Mouse (Mus musculus) lung, embryonic 15.5 days (tissue): ENCODE measurements around the gene Sh2d6. TPM values are rescaled to one million over a fixed set of nuclear protein-coding genes. Genes with fewer than 3 reads are reported as not detected.
A peak's percentile ranks its signal among the peaks of the same experiment; 100 is the strongest.

Source experiments
- ATAC-seq: fragments of 200-750 bp; cut with Nextera tagmentation; 2 replicates; pipeline ENCODE4 v1.8.0; 2017; ENCODE audit warnings: moderate number of reproducible peaks, borderline replicate concordance; ENCODE audit not compliant: low FRiP score, low TSS enrichment; ENCODE audit errors: extremely low read depth
- H3K27ac ChIP-seq: fragments of 300-500 bp; sonication (generic); 2 replicates; pipeline ENCODE4 v1.5.1; 2015; ENCODE audit warnings: moderate library complexity, mild to moderate bottlenecking, inconsistent platforms
- H3K27me3 ChIP-seq: fragments of 300-500 bp; sonication (generic); 2 replicates; pipeline ENCODE4 v1.6.1; 2015; ENCODE audit warnings: inconsistent platforms
- H3K36me3 ChIP-seq: fragments of 300-500 bp; sonication (generic); 2 replicates; pipeline ENCODE4 v1.6.1; 2015; ENCODE audit warnings: inconsistent platforms
- H3K4me1 ChIP-seq: fragments of 300-500 bp; sonication (generic); 2 replicates; pipeline ENCODE4 v1.6.1; 2015; ENCODE audit warnings: inconsistent platforms
- H3K4me2 ChIP-seq: fragments of 300-500 bp; sonication (generic); 2 replicates; pipeline ENCODE4 v1.6.1; 2015; ENCODE audit warnings: inconsistent platforms, mild to moderate bottlenecking, moderate library complexity
- H3K4me3 ChIP-seq: fragments of 300-500 bp; sonication (generic); 2 replicates; pipeline ENCODE4 v1.5.1; 2015; ENCODE audit warnings: mild to moderate bottlenecking, inconsistent platforms
- H3K9ac ChIP-seq: fragments of 300-500 bp; sonication (generic); 2 replicates; pipeline ENCODE4 v1.6.1; 2015; ENCODE audit warnings: inconsistent platforms
- H3K9me3 ChIP-seq: fragments of 300-500 bp; sonication (generic); 2 replicates; pipeline ENCODE4 v1.6.1; 2016; ENCODE audit warnings: inconsistent platforms
- WGBS: fragments of 180-500 bp; shearing (Covaris S2); methylation state at CpG from one replicate; pipeline ENCODE4 v1.1.7; 2015; 5-methylcytosine and 5-hydroxymethylcytosine counted together
- polyA plus RNA-seq: library from polyadenylated mRNA; unstranded; fragments of >200 nt; fragmentation: Nextera tagmentation; extraction: Ambion mirVana; gene quantifications from 2 replicates; pipeline ENCODE4 v1.2.1, GENCODE M21; 2015

Gene Sh2d6
- not detected in 2 replicates for polyA plus RNA-seq

DNA sequence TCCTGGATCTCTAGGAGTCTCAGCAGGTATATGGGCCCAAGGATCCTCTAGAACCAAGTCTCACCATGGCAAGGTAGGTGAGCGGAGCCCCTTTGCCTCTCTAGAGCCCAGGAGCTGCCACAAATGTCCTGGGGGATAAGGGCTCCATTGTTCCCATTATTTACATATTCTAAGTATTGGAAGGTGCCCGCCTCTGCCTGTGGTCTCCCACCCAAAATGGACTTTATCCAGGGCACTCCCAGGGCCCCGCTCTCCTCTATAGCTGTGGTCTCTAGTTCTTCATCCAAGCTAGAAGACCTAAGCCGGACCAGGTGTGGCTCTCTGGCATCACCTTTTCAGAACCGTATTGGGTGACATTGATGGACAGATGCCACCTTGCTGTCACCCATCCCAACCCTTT lies at the start of gene Sh2d6:
Sh2d6 (minus strand) TSS at position 101 of the 400 bp plus-strand sequence.
- H3K4me1 ChIP-seq: peaks cover 12% of the 10 kb centered on the region
- H3K36me3 ChIP-seq: no peaks in the 10 kb centered on the region
- H3K27ac ChIP-seq: no peak within 1 kb of the TSS
- no peak within 1 kb of the TSS for H3K9ac ChIP-seq
- H3K4me2 ChIP-seq: no peak within 1 kb of the TSS
- no peak for ATAC-seq
- no peaks in the 10 kb centered on the region for H3K27me3 ChIP-seq
- H3K9me3 ChIP-seq: no peaks in the 10 kb centered on the region
- 86% methylated on average over 5 of the region's 5 CpGs for whole genome bisulfite sequencing
- H3K4me3 ChIP-seq: no peak within 1 kb of the TSS

DNA sequence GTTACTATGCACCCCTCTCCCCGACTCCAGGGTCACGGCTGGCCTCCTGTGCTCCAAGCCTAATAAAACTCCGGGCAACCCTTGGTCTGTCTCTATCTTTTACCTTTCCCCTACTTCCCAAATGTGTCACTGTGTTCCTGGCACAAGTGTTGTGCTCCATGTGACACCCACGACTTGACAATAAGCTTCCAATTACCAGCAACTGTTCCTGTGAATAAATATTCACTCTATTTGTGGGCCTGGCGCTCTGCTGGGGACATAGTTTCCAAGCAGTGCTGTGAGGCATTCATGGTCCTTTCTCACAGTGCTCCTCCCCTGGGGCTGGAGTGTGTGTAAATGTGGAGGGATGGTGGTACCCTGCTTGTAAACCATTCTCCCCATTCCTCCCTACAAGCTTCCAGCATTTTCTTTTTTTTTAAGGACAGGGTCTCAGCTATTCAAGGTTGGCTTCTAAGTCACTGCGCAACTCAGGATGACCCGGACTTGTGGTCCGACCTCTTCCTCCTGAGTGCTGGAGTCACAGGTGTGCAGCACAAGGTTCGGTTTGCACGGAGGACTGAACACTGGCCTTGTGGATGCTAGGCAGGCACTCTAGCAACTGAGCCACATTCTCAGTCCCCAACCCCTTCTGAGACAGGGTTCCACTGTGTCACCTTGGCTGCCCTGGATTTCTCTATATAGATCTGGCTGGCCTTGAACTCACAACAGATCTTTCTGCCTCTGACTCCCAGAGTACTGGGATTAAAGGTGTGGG lies 49.3 kb upstream of the Sh2d6 start:
- WGBS: 86% methylated on average over 10 of the region's 10 CpGs
- no peak for ATAC-seq

DNA sequence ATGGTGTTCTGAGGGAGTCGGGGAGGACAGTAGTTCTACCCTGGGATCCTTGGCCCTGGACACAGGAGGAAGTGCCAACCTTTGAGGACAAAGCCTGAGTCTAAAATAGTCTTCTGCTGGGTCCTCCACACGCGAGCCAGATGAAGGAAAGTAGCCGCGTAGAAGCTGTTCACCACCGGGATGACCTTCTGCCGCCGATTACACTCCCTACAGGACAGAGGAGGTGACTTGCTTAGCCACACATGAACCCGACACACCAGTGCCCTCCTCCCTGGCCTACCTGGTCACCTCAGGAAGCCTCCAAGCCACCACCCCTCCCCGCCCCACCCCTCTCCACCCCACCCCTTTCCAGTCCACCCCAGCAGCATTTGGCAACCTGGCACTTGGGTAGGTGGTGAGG lies 47.2 kb upstream of the Sh2d6 start:
- Histone ChIP-seq H3K4me1 (peaks cover 5% of the 10 kb centered on the region; the same call in 1 of the 2 replicates), H3K9ac (no peak overlapping the region), H3K27me3 (no peaks in the 10 kb centered on the region), H3K36me3 (peaks cover 9% of the 10 kb centered on the region; the same call in 1 of the 2 replicates), H3K4me3 (no peak overlapping the region), H3K27ac (no peak overlapping the region), H3K4me2 (no peak overlapping the region), H3K9me3 (no peaks in the 10 kb centered on the region)
- 88% methylated on average over 10 of the region's 10 CpGs for WGBS
- no peak for ATAC-seq

More for the DNA sequence above, 49.3 kb upstream of the Sh2d6 start:
- Histone ChIP-seq H3K4me2 (no peak overlapping the region), H3K36me3 (peaks cover 9% of the 10 kb centered on the region; the same call in 1 of the 2 replicates), H3K9me3 (no peaks in the 10 kb centered on the region), H3K9ac (no peak overlapping the region), H3K4me1 (peaks cover 1% of the 10 kb centered on the region; the same call in 1 of the 2 replicates), H3K27ac (no peak overlapping the region), H3K27me3 (no peaks in the 10 kb centered on the region), H3K4me3 (no peak overlapping the region)

DNA sequence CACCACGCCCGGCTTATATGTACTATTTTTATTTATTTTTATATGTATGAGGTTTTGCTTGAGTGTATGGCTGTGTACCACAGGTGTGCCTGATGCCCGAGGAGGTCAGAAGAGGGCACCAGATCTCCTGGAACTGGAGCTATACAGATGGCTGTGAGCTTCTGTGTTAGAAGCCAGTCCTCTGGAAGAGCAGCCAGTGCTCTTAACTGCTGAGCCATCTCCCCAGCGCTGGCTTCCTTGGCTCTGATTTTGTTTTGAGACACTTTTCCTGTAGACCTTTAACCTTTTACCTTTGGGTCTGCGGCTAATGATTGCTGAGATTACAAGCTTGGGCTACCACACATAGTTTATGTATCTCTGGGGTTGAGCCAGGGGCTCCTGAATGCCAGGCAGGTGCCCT lies 46.0 kb upstream of the Sh2d6 start:
- no peak for ATAC-seq
- no peaks in the 10 kb centered on the region for H3K9me3 ChIP-seq
- no peak overlapping the region for H3K4me2 ChIP-seq
- no peak overlapping the region for H3K4me3 ChIP-seq
- H3K27me3 ChIP-seq: no peaks in the 10 kb centered on the region
- H3K9ac ChIP-seq: no peak overlapping the region
- H3K4me1 ChIP-seq: peaks cover 12% of the 10 kb centered on the region
- no peak overlapping the region for H3K27ac ChIP-seq
- WGBS: 72% methylated on average over 5 of the region's 5 CpGs
- H3K36me3 ChIP-seq: peaks cover 9% of the 10 kb centered on the region; the same call in 1 of the 2 replicates

DNA sequence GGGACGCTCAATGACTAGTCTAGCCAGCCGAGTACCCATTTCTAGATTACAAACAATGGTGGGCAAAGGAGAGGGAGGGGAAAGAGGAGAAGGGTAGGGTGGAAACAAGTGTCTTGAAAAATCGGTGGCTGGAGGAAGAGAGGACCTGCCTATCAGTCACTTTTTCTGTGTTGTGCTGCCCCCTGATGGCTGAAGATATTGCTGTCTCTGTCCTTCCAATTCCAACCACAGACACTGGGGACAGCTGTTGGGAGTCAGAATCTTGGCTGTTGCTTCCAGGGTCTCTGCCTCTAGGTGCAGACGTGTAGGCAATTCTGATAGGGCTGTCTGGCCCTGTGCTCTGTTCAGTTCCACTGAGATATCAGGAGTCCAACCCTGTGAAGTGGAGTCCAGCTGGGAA lies 44.5 kb upstream of the Sh2d6 start:
- Histone ChIP-seq H3K36me3 (peaks cover 9% of the 10 kb centered on the region; the same call in 1 of the 2 replicates), H3K4me2 (no peak overlapping the region), H3K4me1 (peaks cover 13% of the 10 kb centered on the region), H3K9ac (no peak overlapping the region), H3K4me3 (no peak overlapping the region), H3K9me3 (no peaks in the 10 kb centered on the region), H3K27me3 (no peaks in the 10 kb centered on the region), H3K27ac (no peak overlapping the region; the same call in 1 of the 2 replicates)
- WGBS: 2% methylated on average over 4 of the region's 4 CpGs
- ATAC-seq: peak; percentile 78

DNA sequence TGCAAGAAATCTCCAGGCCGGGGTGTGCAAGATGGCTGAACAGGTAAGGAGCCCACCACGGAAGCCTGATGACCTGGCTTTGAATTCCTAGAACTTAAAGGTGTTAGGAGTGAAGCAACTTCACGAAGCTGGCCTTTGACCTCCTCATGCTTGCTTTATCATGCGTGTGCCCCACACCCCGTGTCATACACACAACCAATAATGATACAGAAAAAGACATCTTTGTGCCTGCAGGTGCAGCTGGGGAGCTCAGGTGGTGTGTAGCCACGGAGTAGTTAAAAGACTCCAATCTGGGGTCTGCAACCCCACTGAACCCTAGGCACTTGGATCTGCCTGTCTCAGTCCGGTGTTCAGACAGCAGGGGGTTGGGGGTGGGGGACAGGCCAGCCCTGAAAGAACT lies 44.0 kb upstream of the Sh2d6 start:
- no peak overlapping the region for H3K9ac ChIP-seq
- 69% methylated on average over 7 of the region's 7 CpGs for WGBS
- no peaks in the 10 kb centered on the region for H3K27me3 ChIP-seq
- peaks cover 9% of the 10 kb centered on the region; the same call in 1 of the 2 replicates for H3K36me3 ChIP-seq
- H3K27ac ChIP-seq: no peak overlapping the region; the same call in 1 of the 2 replicates
- no peak overlapping the region for H3K4me3 ChIP-seq
- no peaks in the 10 kb centered on the region for H3K9me3 ChIP-seq
- ATAC-seq: no peak
- H3K4me2 ChIP-seq: no peak overlapping the region
- H3K4me1 ChIP-seq: peaks cover 13% of the 10 kb centered on the region

DNA sequence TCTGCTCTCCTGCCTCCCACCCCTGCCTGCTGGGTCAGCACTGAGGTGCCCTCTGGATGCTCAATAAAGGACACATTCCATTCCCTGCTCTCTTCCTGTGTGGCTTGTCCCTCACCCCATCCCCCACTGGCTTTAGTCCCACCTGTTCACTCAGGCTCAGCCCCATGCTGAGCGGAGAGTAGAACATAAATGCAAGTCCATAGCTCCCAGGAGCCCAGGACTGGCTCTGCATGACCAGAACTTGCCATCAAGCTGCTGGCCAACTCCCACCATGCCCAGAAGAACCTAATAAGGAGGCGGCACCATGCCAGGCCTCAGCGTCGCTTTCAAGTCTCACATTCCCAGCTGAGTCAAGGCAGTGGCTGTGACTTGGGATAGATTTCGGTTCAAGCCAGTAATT lies 41.4 kb upstream of the Sh2d6 start:
- Histone ChIP-seq H3K4me1 (peaks cover 13% of the 10 kb centered on the region), H3K9ac (no peak overlapping the region), H3K27ac (no peak overlapping the region), H3K4me3 (no peak overlapping the region), H3K9me3 (no peaks in the 10 kb centered on the region), H3K36me3 (peaks cover 1% of the 10 kb centered on the region; the same call in 1 of the 2 replicates), H3K27me3 (no peaks in the 10 kb centered on the region), H3K4me2 (no peak overlapping the region)
- ATAC-seq: no peak
- 67% methylated on average over 5 of the region's 5 CpGs for WGBS

DNA sequence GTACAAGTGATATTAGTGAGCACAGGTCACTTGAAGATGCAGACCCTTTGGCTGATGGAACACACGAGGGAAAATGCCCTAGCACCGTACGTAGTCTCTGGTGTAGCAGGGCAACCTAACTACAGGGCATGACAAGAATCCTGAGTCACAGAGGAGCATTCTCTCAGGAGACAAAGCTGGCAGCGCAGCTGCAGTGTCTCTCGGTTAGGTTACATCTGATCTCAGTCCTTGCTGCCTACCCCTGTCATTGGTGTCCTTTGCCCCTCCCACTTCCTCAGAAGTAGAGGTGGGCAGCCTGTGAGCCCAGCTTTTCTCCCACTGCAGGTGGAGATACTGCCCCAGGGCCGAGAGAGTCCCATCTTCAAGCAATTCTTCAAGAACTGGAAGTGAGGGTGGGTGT lies 41.0 kb upstream of the Sh2d6 start:
- no peak overlapping the region for H3K9ac ChIP-seq
- H3K4me3 ChIP-seq: no peak overlapping the region
- no peak overlapping the region for H3K4me2 ChIP-seq
- no peaks in the 10 kb centered on the region for H3K36me3 ChIP-seq
- H3K9me3 ChIP-seq: no peaks in the 10 kb centered on the region
- no peaks in the 10 kb centered on the region for H3K27me3 ChIP-seq
- no peak overlapping the region for H3K27ac ChIP-seq
- ATAC-seq: no peak
- 41% methylated on average over 6 of the region's 6 CpGs for WGBS
- peaks cover 13% of the 10 kb centered on the region for H3K4me1 ChIP-seq

DNA sequence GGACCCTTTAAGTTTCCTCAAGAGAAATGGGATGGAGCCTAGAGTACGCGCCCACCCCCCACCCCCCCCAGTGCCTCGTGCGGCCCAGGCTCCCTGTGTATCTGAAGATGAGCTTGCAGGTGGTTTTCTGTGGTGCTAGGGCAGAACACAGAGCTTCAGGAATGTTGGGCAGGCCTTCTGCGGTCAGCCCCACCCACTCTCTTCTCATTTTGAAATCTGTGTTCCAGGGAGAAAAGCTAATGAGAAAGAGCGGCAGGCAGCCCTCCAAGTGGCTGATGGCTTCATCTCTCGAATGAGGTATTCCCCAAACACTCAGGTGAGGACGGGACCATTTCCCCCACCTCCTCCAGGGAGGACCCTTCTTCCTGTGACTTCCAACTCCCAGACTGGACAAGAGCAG lies 39.3 kb upstream of the Sh2d6 start:
- no peak overlapping the region for H3K4me2 ChIP-seq
- no peak overlapping the region for H3K9ac ChIP-seq
- H3K27me3 ChIP-seq: no peaks in the 10 kb centered on the region
- no peaks in the 10 kb centered on the region for H3K9me3 ChIP-seq
- H3K36me3 ChIP-seq: no peaks in the 10 kb centered on the region
- H3K4me1 ChIP-seq: peaks cover 11% of the 10 kb centered on the region
- no peak for ATAC-seq
- H3K27ac ChIP-seq: no peak overlapping the region
- no peak overlapping the region for H3K4me3 ChIP-seq
- 59% methylated on average over 8 of the region's 8 CpGs for WGBS

DNA sequence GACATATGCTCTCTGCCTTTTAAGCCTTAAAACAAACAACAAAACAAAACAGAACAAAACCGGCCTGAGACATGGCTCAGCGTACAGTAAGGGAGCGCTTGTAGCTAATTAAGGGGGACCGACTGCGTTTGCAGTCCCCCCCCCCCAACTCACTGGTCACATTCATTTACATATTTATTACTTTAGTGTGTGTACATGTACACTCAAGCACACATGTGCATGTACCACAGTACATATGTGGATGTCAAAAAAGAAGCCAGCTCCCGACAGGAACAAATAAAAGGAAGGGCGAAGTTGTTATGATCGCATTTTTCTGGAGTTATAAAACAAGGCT lies 31.5 kb upstream of the Sh2d6 start:
- Histone ChIP-seq H3K27ac (peak overlapping the region; percentile 91), H3K9me3 (no peaks in the 10 kb centered on the region), H3K4me2 (peak overlapping the region; percentile 62), H3K9ac (peak overlapping the region; percentile 36), H3K4me1 (peaks cover 25% of the 10 kb centered on the region), H3K4me3 (peak overlapping the region; percentile 40), H3K27me3 (no peaks in the 10 kb centered on the region), H3K36me3 (no peaks in the 10 kb centered on the region)
- ATAC-seq: no peak
- WGBS: 14% methylated on average over 8 of the region's 8 CpGs

DNA sequence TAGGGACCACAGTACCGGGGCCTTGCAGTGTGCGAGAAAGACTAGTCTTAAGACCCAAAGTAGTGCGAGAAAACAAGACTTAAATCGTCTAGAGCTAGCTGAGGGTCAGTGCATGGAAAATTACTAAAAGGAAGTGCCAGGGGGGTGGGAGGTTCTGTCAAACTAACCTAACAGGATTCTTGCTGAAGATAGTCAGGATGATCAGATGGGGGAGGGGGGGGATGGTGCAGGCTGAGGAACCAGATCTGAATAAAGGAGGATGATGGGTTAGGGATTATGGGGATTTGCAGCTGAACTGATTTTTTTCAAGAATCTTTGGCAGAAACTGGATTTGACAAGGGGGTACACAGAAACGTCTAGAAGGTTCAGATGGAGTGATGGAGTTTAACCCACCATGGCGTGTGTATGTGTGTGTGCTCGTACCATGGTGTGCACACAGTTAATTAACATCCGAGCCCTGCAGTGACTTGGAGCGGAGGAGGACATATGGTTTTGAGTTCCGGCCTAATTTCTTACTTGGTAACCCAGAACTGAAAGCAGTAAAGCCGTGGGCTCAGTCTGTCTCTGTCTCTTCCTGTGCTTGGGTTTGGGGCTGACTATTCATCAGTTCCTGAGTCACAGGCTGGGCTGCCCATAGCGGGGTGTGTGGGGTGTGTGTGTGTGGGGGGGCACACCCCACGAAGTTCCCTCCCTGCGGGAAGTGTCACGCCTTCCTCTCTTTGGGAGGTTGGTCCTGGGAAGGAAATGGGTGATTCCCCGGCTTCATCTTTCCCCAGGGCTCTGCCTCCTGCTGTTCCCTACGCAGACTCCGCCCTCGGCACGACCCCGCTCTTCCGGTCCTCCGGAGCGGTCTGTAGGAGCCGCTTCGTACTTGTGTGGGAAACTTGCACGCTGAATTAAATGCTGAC lies 30.9 kb upstream of the Sh2d6 start:
- no peaks in the 10 kb centered on the region for H3K9me3 ChIP-seq
- H3K4me1 ChIP-seq: peaks cover 25% of the 10 kb centered on the region
- peak overlapping the region; percentile 40 for H3K4me3 ChIP-seq
- H3K27ac ChIP-seq: peak overlapping the region; percentile 91
- ATAC-seq: peak; percentile 94
- no peaks in the 10 kb centered on the region for H3K36me3 ChIP-seq
- 14% methylated on average over 27 of the region's 27 CpGs for WGBS
- peak overlapping the region; percentile 36 for H3K9ac ChIP-seq
- H3K27me3 ChIP-seq: no peaks in the 10 kb centered on the region
- H3K4me2 ChIP-seq: peak overlapping the region; percentile 62
